Comparison of ENCODE assay signal across 8 mouse cellular contexts in the genomic region with DNA sequence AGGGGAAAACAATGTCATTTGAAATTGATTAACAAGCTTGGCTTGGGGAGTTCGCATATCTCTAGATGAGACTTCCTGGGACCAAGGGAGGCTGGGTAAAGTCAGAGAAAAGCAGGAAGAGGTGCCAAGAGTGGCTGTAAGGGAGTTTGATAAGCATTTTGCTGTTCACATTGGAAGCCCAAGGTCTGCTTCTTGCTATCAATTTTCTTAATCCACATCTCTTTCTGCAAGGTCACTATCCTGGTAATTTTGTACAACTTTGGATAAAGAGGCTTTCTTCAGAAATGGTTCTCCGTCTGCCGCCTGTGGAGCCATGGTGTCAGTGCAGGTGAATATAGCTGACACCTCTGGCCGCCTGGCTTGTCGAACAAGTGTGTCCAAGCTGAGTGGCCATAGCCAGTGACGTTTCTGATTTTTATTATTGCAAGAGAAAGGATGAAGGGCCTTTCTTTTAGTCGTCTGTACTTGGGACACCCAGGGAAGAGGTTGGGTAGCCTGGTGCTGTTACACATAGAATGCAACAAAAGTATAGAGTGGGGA. TPM values are rescaled to one million over a fixed set of nuclear protein-coding genes. Genes with fewer than 3 reads are reported as not detected.
A peak's percentile ranks its signal among the peaks of the same experiment; 100 is the strongest.
DNase-seq lines count a peak whose midpoint lies in the region; ATAC-seq and TF ChIP-seq lines count a peak whose summit lies in the region.

No protein-coding gene starts in this region.

- TF ChIP-seq POLR2A in lung, adult 2 months (IDR thresholded peaks at IDR 0.05; ENCODE audit: borderline replicate concordance, extremely low read depth, low read depth, low read length), result no peak

- H3K36me3 ChIP-seq in G1E (replicated peaks), result peaks cover 25% of the 10 kb centered on the region
- H3K36me3 ChIP-seq in neural tube, embryonic 12.5 days, result peaks cover 6% of the 10 kb centered on the region; the same call in 1 of the 2 replicates

- no peaks in the 10 kb centered on the region for H3K9me3 ChIP-seq in G1E (replicated peaks)
- H3K9me3 ChIP-seq in neural tube, embryonic 12.5 days, result no peaks in the 10 kb centered on the region

- peak overlapping the region; percentile 94 for H3K9ac ChIP-seq in neural tube, embryonic 12.5 days

- intact Hi-C loops in gastrocnemius, postnatal 14 days (cut with DNase I; ENCODE audit: low total_unique reads), result no loop called here

- peak overlapping the region; percentile 50; the same call in 1 of the 2 replicates for H3K27ac ChIP-seq in neural tube, embryonic 12.5 days

- DNase-seq in gastrocnemius, postnatal 14 days, result peak; percentile 42
- no peak for DNase-seq in gastrocnemius, postnatal 10 days
- peak; percentile 28 for DNase-seq in G1E (ENCODE audit: low spot score)
- peak; percentile 77 for DNase-seq in induced T-regulatory cell, adult 2 months (ENCODE audit: low read depth)
- DNase-seq in lung, adult 2 months, result no peak
- no peak for DNase-seq in right cerebral cortex, postnatal 4 days

- peaks cover 8% of the 10 kb centered on the region for H3K27me3 ChIP-seq in G1E (ENCODE audit: insufficient read depth, low read length)
- no peaks in the 10 kb centered on the region for H3K27me3 ChIP-seq in neural tube, embryonic 12.5 days (replicated peaks)

- H3K4me2 ChIP-seq in neural tube, embryonic 12.5 days (replicated peaks), result peak overlapping the region; percentile 83

- peaks cover 36% of the 10 kb centered on the region for H3K4me1 ChIP-seq in G1E (ENCODE audit: insufficient read depth, low read depth, low read length)
- H3K4me1 ChIP-seq in lung, adult 2 months (ENCODE audit: control insufficient read depth, insufficient read depth, low read length), result peaks cover 12% of the 10 kb centered on the region
- peaks cover 16% of the 10 kb centered on the region; the same call in 1 of the 2 replicates for H3K4me1 ChIP-seq in neural tube, embryonic 12.5 days

- TF ChIP-seq CTCF in G1E (IDR thresholded peaks at IDR 0.05; ENCODE audit: low read depth, low read length), result no peak
- TF ChIP-seq CTCF in lung, adult 2 months (IDR thresholded peaks at IDR 0.05; ENCODE audit: insufficient read depth, low read length), result no peak

- peak overlapping the region; percentile 82 for H3K4me3 ChIP-seq in G1E (ENCODE audit: low read depth, low read length)
- peak overlapping the region; percentile 73 for H3K4me3 ChIP-seq in lung, adult 2 months (replicated peaks; ENCODE audit: extremely low read depth, low read depth, low read length)
- peak overlapping the region; percentile 92 for H3K4me3 ChIP-seq in neural tube, embryonic 12.5 days

- 0 out of 2 replicates have a peak, but pooled peaks have one; percentile 36 for ATAC-seq in G1E (ENCODE audit: extremely low read depth, insufficient number of reproducible peaks, low FRiP score, poor library complexity, severe bottlenecking)
- ATAC-seq in erythroid progenitor cell, adult 5-6 weeks (replicated peaks; ENCODE audit: low FRiP score, poor library complexity, severe bottlenecking), result peak; percentile 60
- peak; percentile 83 for ATAC-seq in neural tube, embryonic 12.5 days (ENCODE audit: low FRiP score, low read depth)

- 2% methylated on average over 7 of the region's 7 CpGs for WGBS in lung, adult 2 months
- 10% methylated on average over 7 of the region's 7 CpGs for WGBS in neural tube, embryonic 12.5 days

RNA-seq across cellular contexts. Expression of a gene that starts 0.5 kb away (rescaled TPM):
- 10 to 100 TPM; 36.2 to 38.8 TPM for total RNA-seq in gastrocnemius, postnatal 14 days (2021)
- total RNA-seq in gastrocnemius, postnatal 10 days (2021), result 10 to 100 TPM; 46.7 to 50.4 TPM
- 20.3 and 22.5 TPM in 2 replicates for total RNA-seq in G1E (2014; fragmentation: Nextera tagmentation)
- 51.5 and 55.9 TPM in 2 replicates for total RNA-seq in G1E (2017)
- polyA plus RNA-seq in G1E (2012), result 9.4 and 11.6 TPM in 2 replicates
- 8.3 and 10.9 TPM in 2 replicates for total RNA-seq in erythroid progenitor cell, adult 5-6 weeks (2015; ENCODE audit: low replicate concordance)
- total RNA-seq in erythroid progenitor cell, adult 5-6 weeks (2017; ENCODE audit: low replicate concordance), result 10.6 and 18.4 TPM in 2 replicates
- 42.8 and 70.1 TPM in 2 replicates for polyA plus RNA-seq in lung, adult 2 months (2012; rRNA removed)
- polyA plus RNA-seq in neural tube, embryonic 12.5 days (2016; fragmentation: Nextera tagmentation; extraction: Ambion mirVana), result 59.0 and 62.1 TPM in 2 replicates

RNA-seq across cellular contexts. Expression of a gene that starts 5.2 kb away (rescaled TPM):
- total RNA-seq in gastrocnemius, postnatal 14 days (2021), result 1 to 10 TPM in 1 of 2 experiments, under 1 TPM in 1; 0.29 to 1.3 TPM
- not detected for total RNA-seq in gastrocnemius, postnatal 10 days (2021)
- total RNA-seq in G1E (2014; fragmentation: Nextera tagmentation) (not detected in 2 replicates), G1E (2017) (0.06 and 0.11 TPM in 2 replicates)
- not detected in 2 replicates for polyA plus RNA-seq in G1E (2012)
- total RNA-seq in erythroid progenitor cell, adult 5-6 weeks (2015; ENCODE audit: low replicate concordance), result not detected in 2 replicates
- total RNA-seq in erythroid progenitor cell, adult 5-6 weeks (2017; ENCODE audit: low replicate concordance), result not detected in 2 replicates
- 0.98 and 1.3 TPM in 2 replicates for polyA plus RNA-seq in lung, adult 2 months (2012; rRNA removed)
- polyA plus RNA-seq in neural tube, embryonic 12.5 days (2016; fragmentation: Nextera tagmentation; extraction: Ambion mirVana), result 1.4 and 2.0 TPM in 2 replicates

RNA-seq across cellular contexts. Expression of a gene that starts 56.5 kb away (rescaled TPM):
- total RNA-seq in gastrocnemius, postnatal 14 days (2021), result not detected
- total RNA-seq in gastrocnemius, postnatal 10 days (2021), result not detected
- not detected in 2 replicates for total RNA-seq in G1E (2014; fragmentation: Nextera tagmentation)
- total RNA-seq in G1E (2017), result not detected in 2 replicates
- polyA plus RNA-seq in G1E (2012), result not detected in 2 replicates
- total RNA-seq in erythroid progenitor cell, adult 5-6 weeks (2015; ENCODE audit: low replicate concordance), result not detected in 2 replicates
- total RNA-seq in erythroid progenitor cell, adult 5-6 weeks (2017; ENCODE audit: low replicate concordance), result not detected in 2 replicates
- polyA plus RNA-seq in lung, adult 2 months (2012; rRNA removed), result 185 and 203 TPM in 2 replicates
- 5.1 and 5.5 TPM in 2 replicates for polyA plus RNA-seq in neural tube, embryonic 12.5 days (2016; fragmentation: Nextera tagmentation; extraction: Ambion mirVana)

Comparison
In these comparisons a context has a peak if more than half of its experiments do, and no peak if none do; other contexts are left out.
1. DNase-seq: peak in gastrocnemius, postnatal 14 days (single experiment), G1E (single experiment) and induced T-regulatory cell, adult 2 months (single experiment); none in gastrocnemius, postnatal 10 days (single experiment), lung, adult 2 months (single experiment) and right cerebral cortex, postnatal 4 days (single experiment).
2. Peak in every context shown above with its lines, with median percentiles within 50 percentile points of each other: ATAC-seq and H3K4me3 ChIP-seq.